Mouse (Mus musculus): ENCODE data around the gene Zfp385a. TPM values are rescaled to one million over a fixed set of nuclear protein-coding genes. Genes with fewer than 3 reads are reported as not detected.

Zfp385a gene
- polyA plus RNA-seq, 1 experiment from 2014 or later, result 14.4 TPM

DNA sequence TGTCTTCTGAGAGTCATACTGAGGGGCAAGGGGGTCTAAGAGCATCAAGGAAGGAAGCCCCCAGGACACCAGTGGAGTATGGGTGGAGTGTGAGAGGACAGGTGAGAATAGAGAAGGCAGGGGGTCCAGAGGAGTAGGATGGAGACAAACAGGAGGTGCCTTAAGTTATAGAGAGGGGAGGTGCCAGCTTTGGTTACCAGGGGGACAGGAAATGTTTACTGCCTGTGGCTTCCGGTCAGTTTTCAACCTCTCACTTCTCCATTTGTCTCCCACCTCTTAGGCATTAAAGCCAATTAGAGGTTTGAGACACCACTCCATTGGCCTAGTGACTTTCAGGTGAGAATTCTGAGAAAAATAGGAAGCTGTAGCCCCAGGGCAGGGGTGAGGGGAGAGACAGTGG is 21.4 kb upstream of the Zfp385a start:
- H3K4me2 ChIP-seq, result no peak overlapping the region

DNA sequence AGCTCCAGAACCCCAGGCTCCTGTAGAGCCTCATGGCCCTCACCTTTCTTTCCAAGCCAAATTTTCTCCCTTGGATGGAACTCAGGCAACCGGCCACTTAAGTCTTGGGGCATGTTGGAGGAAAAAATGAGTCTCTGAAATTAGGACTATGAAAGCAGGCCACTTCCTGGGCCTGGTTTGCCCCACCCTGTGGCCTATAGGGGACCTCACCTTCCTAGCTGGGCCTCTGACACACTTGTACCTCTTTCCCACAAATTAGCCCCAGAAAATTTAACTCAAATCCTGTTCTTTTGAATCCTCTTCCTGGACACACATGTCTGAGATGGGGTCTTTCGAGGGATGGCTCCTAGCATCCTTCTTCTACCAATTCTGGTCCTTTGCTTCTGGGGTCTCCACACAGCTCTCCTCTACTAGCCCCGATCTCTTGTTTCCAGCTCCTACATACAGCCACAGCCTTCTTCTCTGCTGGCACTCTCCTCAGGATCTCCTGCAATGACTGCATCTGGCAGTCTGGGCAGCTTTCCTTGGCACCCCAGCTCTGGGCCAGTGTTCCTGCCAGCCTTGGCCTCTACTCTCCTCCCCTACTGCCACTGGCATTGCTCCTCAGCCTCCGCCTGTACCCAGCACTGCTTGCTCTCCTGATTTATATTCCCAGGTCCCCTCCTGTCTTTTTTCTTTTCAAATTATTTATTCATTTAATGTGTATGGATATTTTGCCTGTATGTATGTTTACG is 20.1 kb upstream of the Zfp385a start:
- no peak for ATAC-seq (replicated peaks; ENCODE audit: low FRiP score)
- Histone ChIP-seq H3K9me3 (replicated peaks) (no peaks in the 10 kb centered on the region), H3K4me3 (replicated peaks) (no peak overlapping the region), H3K27ac (peak overlapping the region; percentile 54; the same call in 1 of the 2 replicates), H3K9ac (no peak overlapping the region), H3K4me1 (peaks cover 38% of the 10 kb centered on the region), H3K4me2 (no peak overlapping the region), H3K27me3 (no peaks in the 10 kb centered on the region), H3K36me3 (peaks cover 25% of the 10 kb centered on the region)
- WGBS, result 88% methylated on average over 5 of the region's 5 CpGs

More for the DNA sequence above, 21.4 kb upstream of the Zfp385a start:
- Histone ChIP-seq H3K27ac (no peak overlapping the region), H3K36me3 (peaks cover 12% of the 10 kb centered on the region), H3K9me3 (replicated peaks) (no peaks in the 10 kb centered on the region), H3K9ac (no peak overlapping the region), H3K4me3 (replicated peaks) (no peak overlapping the region), H3K4me1 (peaks cover 42% of the 10 kb centered on the region), H3K27me3 (no peaks in the 10 kb centered on the region)
- no peak for ATAC-seq (replicated peaks; ENCODE audit: low FRiP score)
- 39% methylated on average over 1 of the region's 1 CpGs for WGBS

DNA sequence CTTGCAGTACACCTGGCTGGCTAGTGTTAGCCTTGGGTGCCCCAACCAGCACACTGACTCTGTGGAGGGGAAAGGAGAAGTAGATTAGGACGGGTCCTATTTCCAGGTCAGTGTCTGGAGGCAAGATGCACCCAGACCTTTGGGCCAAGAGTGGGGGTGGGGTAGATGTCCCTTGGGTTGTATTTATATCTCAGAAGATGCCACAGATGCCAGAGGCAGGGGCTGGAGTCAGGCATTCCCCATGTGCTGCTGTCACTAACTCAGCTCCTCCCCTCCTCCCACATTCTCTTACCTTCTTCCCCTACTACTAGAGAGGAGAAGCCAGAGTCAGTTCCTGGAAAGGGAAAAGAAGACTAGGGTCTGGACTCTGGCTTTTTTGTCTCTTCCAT is 19.2 kb upstream of the Zfp385a start:
- peak; percentile 1; the same call in 1 of the 2 replicates for ATAC-seq (replicated peaks; ENCODE audit: low FRiP score)
- Histone ChIP-seq H3K27ac (peak overlapping the region; percentile 54; the same call in 1 of the 2 replicates), H3K36me3 (peaks cover 34% of the 10 kb centered on the region), H3K4me3 (replicated peaks) (no peak overlapping the region), H3K4me1 (peaks cover 29% of the 10 kb centered on the region), H3K9ac (no peak overlapping the region), H3K27me3 (no peaks in the 10 kb centered on the region), H3K4me2 (no peak overlapping the region), H3K9me3 (replicated peaks) (no peaks in the 10 kb centered on the region)
- 52% methylated on average over 1 of the region's 1 CpGs for WGBS

- Histone ChIP-seq H3K4me1 (peaks cover 28% of the 10 kb centered on the region), H3K27ac (peak overlapping the region; percentile 54), H3K4me2 (no peak overlapping the region), H3K27me3 (no peaks in the 10 kb centered on the region), H3K4me3 (replicated peaks) (no peak overlapping the region), H3K9ac (no peak overlapping the region), H3K9me3 (replicated peaks) (no peaks in the 10 kb centered on the region), H3K36me3 (peaks cover 40% of the 10 kb centered on the region)
- WGBS, result 31% methylated on average over 4 of the region's 4 CpGs
- ATAC-seq (replicated peaks; ENCODE audit: low FRiP score), result peak; percentile 58
These were observed 18.6 kb upstream of the Zfp385a start for GRCm38 (mm10) chr15:103358278-103359121.

- H3K27ac ChIP-seq, result peak overlapping the region; percentile 54
- ATAC-seq (replicated peaks; ENCODE audit: low FRiP score), result no peak
- peaks cover 25% of the 10 kb centered on the region for H3K4me1 ChIP-seq
- H3K27me3 ChIP-seq, result no peaks in the 10 kb centered on the region
- peaks cover 45% of the 10 kb centered on the region for H3K36me3 ChIP-seq
- H3K9me3 ChIP-seq (replicated peaks), result no peaks in the 10 kb centered on the region
- no peak overlapping the region for H3K4me2 ChIP-seq
- H3K4me3 ChIP-seq (replicated peaks), result no peak overlapping the region
- 82% methylated on average over 4 of the region's 4 CpGs for WGBS
- H3K9ac ChIP-seq, result no peak overlapping the region
These were observed 17.9 kb upstream of the Zfp385a start for GRCm38 (mm10) chr15:103357817-103358216.

DNA sequence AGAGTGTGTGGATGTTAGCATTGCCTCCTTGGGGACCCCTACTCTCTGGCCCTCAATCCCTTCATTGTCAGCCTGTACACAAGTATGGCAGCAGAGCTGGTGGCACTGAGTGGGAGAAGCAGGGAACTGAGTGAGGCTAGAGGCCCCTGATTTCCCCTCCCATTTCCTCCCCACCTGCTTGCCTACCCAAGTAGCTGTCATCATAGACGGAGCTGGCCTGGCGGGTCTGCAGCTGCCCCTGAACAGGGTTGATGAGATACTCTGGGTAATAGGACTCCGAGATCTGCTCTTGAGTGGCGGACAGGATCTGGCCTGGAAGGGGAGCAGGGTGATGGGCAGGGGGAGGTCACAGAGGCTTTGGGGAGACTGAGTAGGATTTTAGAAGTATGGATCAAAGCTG is 16.2 kb upstream of the Zfp385a start:
- no peak overlapping the region for H3K27ac ChIP-seq
- peaks cover 60% of the 10 kb centered on the region for H3K36me3 ChIP-seq
- no peak for ATAC-seq (replicated peaks; ENCODE audit: low FRiP score)
- no peak overlapping the region for H3K4me2 ChIP-seq
- 67% methylated on average over 4 of the region's 4 CpGs for WGBS
- H3K9ac ChIP-seq, result no peak overlapping the region
- H3K27me3 ChIP-seq, result no peaks in the 10 kb centered on the region
- H3K9me3 ChIP-seq (replicated peaks), result no peaks in the 10 kb centered on the region
- H3K4me1 ChIP-seq, result peaks cover 14% of the 10 kb centered on the region
- H3K4me3 ChIP-seq (replicated peaks), result no peak overlapping the region

GRCm38 (mm10) chr15:103355420-103355819 is 15.5 kb upstream of the Zfp385a start:
- Histone ChIP-seq H3K9ac (no peak overlapping the region), H3K27ac (no peak overlapping the region), H3K4me2 (no peak overlapping the region), H3K27me3 (no peaks in the 10 kb centered on the region), H3K9me3 (replicated peaks) (no peaks in the 10 kb centered on the region), H3K36me3 (peaks cover 67% of the 10 kb centered on the region), H3K4me3 (replicated peaks) (no peak overlapping the region), H3K4me1 (peaks cover 13% of the 10 kb centered on the region)
- 69% methylated on average over 4 of the region's 4 CpGs for WGBS
- ATAC-seq (replicated peaks; ENCODE audit: low FRiP score), result no peak

- H3K36me3 ChIP-seq, result peaks cover 74% of the 10 kb centered on the region
These were observed 14.8 kb upstream of the Zfp385a start for GRCm38 (mm10) chr15:103354690-103355089.

GRCm38 (mm10) chr15:103353511-103354256 is 13.8 kb upstream of the Zfp385a start:
- no peaks in the 10 kb centered on the region for H3K9me3 ChIP-seq (replicated peaks)
- ATAC-seq (replicated peaks; ENCODE audit: low FRiP score), result no peak
- no peak overlapping the region for H3K9ac ChIP-seq
- WGBS, result 90% methylated on average over 11 of the region's 11 CpGs
- H3K4me2 ChIP-seq, result no peak overlapping the region
- H3K4me3 ChIP-seq (replicated peaks), result no peak overlapping the region
- H3K4me1 ChIP-seq, result peaks cover 3% of the 10 kb centered on the region; the same call in 1 of the 2 replicates
- H3K36me3 ChIP-seq, result peaks cover 84% of the 10 kb centered on the region
- H3K27me3 ChIP-seq, result no peaks in the 10 kb centered on the region
- H3K27ac ChIP-seq, result no peak overlapping the region

More at GRCm38 (mm10) chr15:103354690-103355089, 14.8 kb upstream of the Zfp385a start:
- ATAC-seq (replicated peaks; ENCODE audit: low FRiP score), result no peak
- 100% methylated on average over 2 of the region's 2 CpGs for WGBS
- Histone ChIP-seq H3K27ac (no peak overlapping the region), H3K27me3 (no peaks in the 10 kb centered on the region), H3K4me3 (replicated peaks) (no peak overlapping the region), H3K9ac (no peak overlapping the region), H3K4me2 (no peak overlapping the region), H3K4me1 (peaks cover 13% of the 10 kb centered on the region), H3K9me3 (replicated peaks) (no peaks in the 10 kb centered on the region)

- no peaks in the 10 kb centered on the region for H3K9me3 ChIP-seq (replicated peaks)
- H3K4me3 ChIP-seq (replicated peaks), result no peak overlapping the region
- H3K4me1 ChIP-seq, result no peaks in the 10 kb centered on the region
- H3K36me3 ChIP-seq, result peaks cover 91% of the 10 kb centered on the region
- WGBS, result 33% methylated on average over 4 of the region's 4 CpGs
- H3K27ac ChIP-seq, result no peak overlapping the region
- H3K9ac ChIP-seq, result no peak overlapping the region
- H3K27me3 ChIP-seq, result no peaks in the 10 kb centered on the region
- no peak overlapping the region for H3K4me2 ChIP-seq
- ATAC-seq (replicated peaks; ENCODE audit: low FRiP score), result no peak
These were observed 13.0 kb upstream of the Zfp385a start for GRCm38 (mm10) chr15:103352856-103353255.

- no peak overlapping the region for H3K4me2 ChIP-seq
- H3K36me3 ChIP-seq, result peaks cover 85% of the 10 kb centered on the region
- peaks cover under 1% of the 10 kb centered on the region; the same call in 1 of the 2 replicates for H3K27me3 ChIP-seq
- 0% methylated on average over 2 of the region's 2 CpGs for WGBS
- ATAC-seq (replicated peaks; ENCODE audit: low FRiP score), result no peak
- no peak overlapping the region for H3K27ac ChIP-seq
- no peaks in the 10 kb centered on the region for H3K9me3 ChIP-seq (replicated peaks)
- H3K4me3 ChIP-seq (replicated peaks), result no peak overlapping the region
- H3K4me1 ChIP-seq, result no peaks in the 10 kb centered on the region
- no peak overlapping the region for H3K9ac ChIP-seq
These were observed 7.4 kb upstream of the Zfp385a start for GRCm38 (mm10) chr15:103347275-103347684.
